Mouse (Mus musculus): ENCODE data around the gene Phlpp1. TPM values are rescaled to one million over a fixed set of nuclear protein-coding genes. Genes with fewer than 3 reads are reported as not detected.

The Phlpp1 gene
- polyA plus RNA-seq, 1 experiment = 6.0 TPM

GRCm38 (mm10) chr1:106351512-106351911 lies 180.0 kb downstream of the Phlpp1 start:
- no peak for TF ChIP-seq GATA1 (IDR thresholded peaks at IDR 0.05; ENCODE audit: low read length)

DNA sequence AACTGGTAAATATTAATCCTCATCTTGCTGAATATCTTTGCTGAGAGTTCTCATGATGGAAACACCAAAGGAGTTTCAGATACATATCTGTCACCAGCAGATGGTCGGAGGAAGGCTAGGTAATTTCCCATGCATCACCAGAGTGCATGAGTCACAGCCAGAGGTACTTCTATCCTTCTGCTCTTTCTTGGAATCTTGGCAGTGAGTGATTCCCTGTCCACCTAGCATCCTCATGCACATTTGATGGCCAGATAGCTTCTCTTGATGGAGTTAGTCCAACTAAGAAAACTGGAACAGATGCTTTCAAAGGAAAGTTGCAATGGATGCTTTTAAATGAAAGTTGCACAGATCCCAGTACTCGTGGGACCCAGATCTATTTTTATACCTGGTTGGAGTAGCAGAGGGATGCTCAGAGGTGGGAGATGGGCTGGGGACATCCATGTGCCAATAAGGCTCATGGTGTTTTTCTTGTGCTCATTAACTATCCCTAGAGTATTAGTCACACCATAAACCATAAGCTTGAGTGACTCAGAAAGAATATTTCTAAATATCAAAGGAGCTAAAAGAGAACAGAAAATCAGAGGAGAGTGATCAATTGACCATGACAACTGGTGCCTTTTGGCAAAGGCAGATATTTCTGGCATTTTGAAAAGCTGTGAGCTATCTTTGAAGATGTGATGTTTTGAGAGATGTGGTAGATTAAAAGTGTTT lies 181.4 kb downstream of the Phlpp1 start:
- TF ChIP-seq GATA1 (IDR thresholded peaks at IDR 0.05; ENCODE audit: low read length) = no peak

GRCm38 (mm10) chr1:106353993-106354392 lies 182.4 kb downstream of the Phlpp1 start:
- TF ChIP-seq GATA1 (IDR thresholded peaks at IDR 0.05; ENCODE audit: low read length) = no peak

- no peak for TF ChIP-seq GATA1 (IDR thresholded peaks at IDR 0.05; ENCODE audit: low read length)
Observed at GRCm38 (mm10) chr1:106359474-106359873, 187.9 kb downstream of the Phlpp1 start.

- no peak for TF ChIP-seq GATA1 (IDR thresholded peaks at IDR 0.05; ENCODE audit: low read length)
Observed at GRCm38 (mm10) chr1:106362841-106363604, 191.5 kb downstream of the Phlpp1 start.

- TF ChIP-seq GATA1 (IDR thresholded peaks at IDR 0.05; ENCODE audit: low read length) = no peak
Observed at GRCm38 (mm10) chr1:106369330-106369729, 197.8 kb downstream of the Phlpp1 start.

DNA sequence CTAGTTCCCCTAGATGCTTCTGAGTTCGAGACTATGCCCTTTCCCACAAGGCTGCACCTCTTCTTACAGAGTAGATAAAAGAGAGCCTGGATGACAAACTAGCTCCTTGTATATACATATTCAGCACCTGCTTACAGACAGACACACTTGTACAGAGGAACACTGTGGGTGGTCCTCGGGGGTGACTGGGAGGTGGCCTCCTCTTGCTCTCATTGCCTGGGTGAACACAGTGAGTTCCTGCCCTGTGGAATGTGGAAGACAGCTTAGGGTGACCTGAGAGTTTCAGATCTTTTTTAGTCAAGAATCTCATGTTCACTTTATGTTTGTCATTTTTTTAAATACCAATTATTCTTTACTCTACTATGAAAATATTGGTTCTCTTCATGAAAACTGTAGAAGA lies 200.9 kb downstream of the Phlpp1 start:
- TF ChIP-seq GATA1 (IDR thresholded peaks at IDR 0.05; ENCODE audit: low read length) = no peak

DNA sequence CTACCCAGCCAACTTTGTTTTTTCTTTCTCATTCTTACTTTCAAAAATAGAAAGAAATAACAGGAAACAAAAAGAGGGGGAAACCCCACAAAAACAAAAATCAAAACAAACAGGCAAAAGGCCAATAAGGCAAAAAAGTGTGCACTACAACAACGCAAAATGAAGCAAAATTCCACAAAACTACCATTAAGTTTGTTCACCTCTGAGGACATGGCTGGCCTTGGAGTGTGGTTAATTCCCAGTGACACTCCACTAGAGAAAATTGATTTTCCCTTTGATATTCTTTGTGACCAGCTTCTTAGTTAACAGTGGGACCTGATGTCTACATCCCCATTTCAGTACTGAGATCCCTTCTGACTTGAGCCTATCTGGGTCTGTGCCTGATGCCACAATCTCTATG lies 202.1 kb downstream of the Phlpp1 start:
- no peak for TF ChIP-seq GATA1 (IDR thresholded peaks at IDR 0.05; ENCODE audit: low read length)

DNA sequence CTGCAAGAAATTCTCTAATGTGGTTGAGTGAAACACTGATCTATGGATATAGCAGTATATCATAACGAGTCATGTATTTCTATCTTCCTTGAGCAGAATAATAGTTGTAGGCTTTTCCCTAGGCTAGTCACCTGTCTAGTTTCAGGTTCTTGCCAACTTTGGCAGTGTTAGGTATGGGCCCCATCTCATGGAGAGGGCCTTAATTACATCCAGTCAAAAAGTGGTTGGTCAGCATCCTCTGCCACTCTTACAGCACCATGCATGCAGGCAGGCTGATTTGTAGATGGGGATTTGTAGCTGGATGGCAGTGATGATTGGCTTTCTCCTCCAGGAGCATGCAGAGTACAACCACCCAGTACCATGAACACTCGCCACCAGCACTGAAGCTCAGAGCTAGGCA lies 202.7 kb downstream of the Phlpp1 start:
- no peak for TF ChIP-seq GATA1 (IDR thresholded peaks at IDR 0.05; ENCODE audit: low read length)

- TF ChIP-seq GATA1 (IDR thresholded peaks at IDR 0.05; ENCODE audit: low read length) = no peak
Observed at GRCm38 (mm10) chr1:106374971-106375370, 203.4 kb downstream of the Phlpp1 start.

DNA sequence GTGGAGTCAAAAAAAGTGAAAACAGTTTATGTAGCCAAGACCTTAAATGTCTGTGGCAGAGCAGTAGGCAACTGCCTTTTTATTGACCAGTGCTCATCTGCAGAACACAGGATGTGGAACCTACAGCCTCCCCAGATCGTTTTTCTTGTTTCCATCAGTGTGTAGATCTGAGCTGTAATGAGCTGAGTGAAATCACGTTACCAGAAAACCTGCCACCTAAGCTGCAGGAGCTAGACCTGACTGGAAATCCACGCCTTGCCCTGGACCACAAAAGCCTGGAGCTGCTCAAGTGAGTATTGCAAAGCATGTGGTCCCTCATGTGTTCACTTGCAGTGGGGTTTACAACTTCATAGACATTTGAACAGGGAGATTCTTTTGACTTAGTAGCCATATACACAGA lies 204.5 kb downstream of the Phlpp1 start:
- no peak for TF ChIP-seq GATA1 (IDR thresholded peaks at IDR 0.05; ENCODE audit: low read length)

GRCm38 (mm10) chr1:106380465-106380864 lies 208.9 kb downstream of the Phlpp1 start:
- no peak for TF ChIP-seq GATA1 (IDR thresholded peaks at IDR 0.05; ENCODE audit: low read length)

DNA sequence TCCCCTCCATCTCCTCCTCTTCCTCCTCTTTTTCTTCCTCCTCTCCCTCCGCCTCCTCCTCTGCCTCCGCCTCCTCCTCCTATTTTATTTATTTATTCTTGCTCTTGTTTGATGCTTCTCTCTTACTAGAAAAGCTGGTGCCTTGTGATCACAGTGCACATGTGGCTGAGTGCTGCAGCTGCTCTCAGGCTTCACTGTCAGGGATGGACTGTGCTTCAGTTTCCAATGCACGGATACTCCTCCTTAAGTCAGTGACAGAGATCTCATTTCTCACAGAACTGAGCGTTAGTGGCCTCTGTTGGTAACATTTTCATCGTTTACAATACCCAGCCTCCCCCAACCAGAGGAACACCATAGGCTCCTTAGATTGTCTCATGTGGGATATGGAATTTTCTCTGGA lies 215.0 kb downstream of the Phlpp1 start:
- no peak for TF ChIP-seq GATA1 (IDR thresholded peaks at IDR 0.05; ENCODE audit: low read length)

GRCm38 (mm10) chr1:106387264-106387663 lies 215.7 kb downstream of the Phlpp1 start:
- no peak for TF ChIP-seq GATA1 (IDR thresholded peaks at IDR 0.05; ENCODE audit: low read length)

GRCm38 (mm10) chr1:106389673-106390072 lies 218.1 kb downstream of the Phlpp1 start:
- TF ChIP-seq GATA1 (IDR thresholded peaks at IDR 0.05; ENCODE audit: low read length) = no peak

DNA sequence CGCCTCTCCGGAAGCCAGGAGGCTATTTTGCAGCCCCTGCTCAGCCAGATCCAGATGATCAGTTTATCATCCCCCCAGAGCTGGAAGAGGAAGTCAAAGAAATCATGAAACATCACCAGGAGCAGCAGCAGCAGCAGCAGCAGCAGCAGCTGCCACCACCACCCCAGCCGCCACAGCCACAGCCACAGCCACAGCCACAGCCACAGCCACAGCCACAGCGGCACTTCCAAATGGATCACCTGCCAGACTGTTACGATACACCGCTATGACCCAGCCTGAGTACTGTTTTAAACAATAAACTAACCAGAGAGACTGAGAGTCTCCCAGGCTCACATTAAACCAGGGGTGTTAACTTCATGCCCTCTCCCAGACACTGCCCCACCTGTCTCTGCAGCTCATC lies 221.5 kb downstream of the Phlpp1 start:
- no peak for TF ChIP-seq GATA1 (IDR thresholded peaks at IDR 0.05; ENCODE audit: low read length)

GRCm38 (mm10) chr1:106394678-106395077 lies 223.1 kb downstream of the Phlpp1 start:
- TF ChIP-seq GATA1 (IDR thresholded peaks at IDR 0.05; ENCODE audit: low read length) = no peak
